Mouse (Mus musculus): ENCODE measurements around the gene Ovch2. TPM values are rescaled to one million over a fixed set of nuclear protein-coding genes. Genes with fewer than 3 reads are reported as not detected.
A peak's percentile ranks its signal among the peaks of the same experiment; 100 is the strongest.
"Not testable (repeated sequence)": the region's sequence is repeated elsewhere in the genome, so short reads cannot be mapped to it uniquely, and the experiment has no call there.

Gene Ovch2
- not detected in 2 replicates for total RNA-seq (2014; fragmentation: Nextera tagmentation)
- total RNA-seq (2017): not detected in 2 replicates

DNA sequence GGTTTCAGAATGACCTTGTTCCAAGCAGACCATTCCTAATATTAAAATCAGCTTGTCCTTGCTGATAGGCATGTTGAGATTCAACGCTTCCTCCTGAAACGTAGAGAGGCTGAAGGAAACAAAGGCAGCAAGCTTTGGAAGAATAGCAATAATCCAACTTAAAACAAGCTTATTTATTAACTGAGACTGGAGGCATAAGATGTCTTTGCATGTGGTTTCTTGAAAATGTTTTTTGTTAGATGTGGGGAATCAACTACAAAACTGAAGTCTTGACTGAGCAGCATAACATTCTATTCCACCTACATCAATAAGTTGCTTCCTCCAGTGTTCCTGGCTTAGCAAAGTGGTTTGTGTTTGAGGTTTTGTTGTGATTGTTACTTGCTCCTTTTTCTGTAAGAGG is at the start of gene Ovch2:
Ovch2 (minus strand) TSS at position 101 of the 400 bp plus-strand sequence.
- no peak for ATAC-seq (replicated peaks; ENCODE audit: poor library complexity, severe bottlenecking)

- ATAC-seq (replicated peaks; ENCODE audit: poor library complexity, severe bottlenecking): not testable (repeated sequence)
These were observed 46.4 kb upstream of the Ovch2 start, which contains the start of gene Olfr470 for GRCm38 (mm10) chr7:107847390-107847789. TSS of gene Olfr470 (minus strand) at chr7:107847490.

- peak; percentile 59 for ATAC-seq (replicated peaks; ENCODE audit: poor library complexity, severe bottlenecking)
These were observed 40.7 kb upstream of the Ovch2 start for GRCm38 (mm10) chr7:107841719-107842118.

GRCm38 (mm10) chr7:107825441-107825840 is 24.4 kb upstream of the Ovch2 start, which contains the start of gene Olfr469:
TSS of gene Olfr469 (minus strand) at chr7:107825541.
- ATAC-seq (replicated peaks; ENCODE audit: poor library complexity, severe bottlenecking): not testable (repeated sequence)

DNA sequence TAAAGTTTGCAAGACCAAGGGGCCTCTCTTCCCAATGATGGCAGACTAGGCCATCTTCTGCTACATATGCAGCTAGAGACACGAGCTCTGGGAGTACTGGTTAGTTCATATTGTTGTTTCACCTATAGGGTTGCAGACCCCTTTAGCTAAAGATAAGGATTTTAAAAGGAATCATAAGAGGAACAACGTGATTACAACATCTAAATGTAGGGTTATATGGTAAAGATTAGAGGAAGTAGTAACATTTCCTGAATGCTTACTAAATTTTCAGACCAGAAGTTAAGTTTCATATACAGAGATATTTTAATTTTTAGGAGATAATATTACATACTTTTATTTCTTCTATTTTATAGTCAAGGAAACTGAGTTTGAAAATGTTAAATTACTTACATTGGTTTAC is 22.9 kb upstream of the Ovch2 start:
- ATAC-seq (replicated peaks; ENCODE audit: poor library complexity, severe bottlenecking): peak; percentile 96

- peak; percentile 50; the same call in 1 of the 2 replicates for ATAC-seq (replicated peaks; ENCODE audit: poor library complexity, severe bottlenecking)
These were observed 18.4 kb upstream of the Ovch2 start for GRCm38 (mm10) chr7:107819442-107819841.

GRCm38 (mm10) chr7:107811963-107812362 is 11.0 kb upstream of the Ovch2 start, which contains the start of gene Olfr467:
TSS of gene Olfr467 (plus strand) at chr7:107812263.
- ATAC-seq (replicated peaks; ENCODE audit: poor library complexity, severe bottlenecking): no peak

DNA sequence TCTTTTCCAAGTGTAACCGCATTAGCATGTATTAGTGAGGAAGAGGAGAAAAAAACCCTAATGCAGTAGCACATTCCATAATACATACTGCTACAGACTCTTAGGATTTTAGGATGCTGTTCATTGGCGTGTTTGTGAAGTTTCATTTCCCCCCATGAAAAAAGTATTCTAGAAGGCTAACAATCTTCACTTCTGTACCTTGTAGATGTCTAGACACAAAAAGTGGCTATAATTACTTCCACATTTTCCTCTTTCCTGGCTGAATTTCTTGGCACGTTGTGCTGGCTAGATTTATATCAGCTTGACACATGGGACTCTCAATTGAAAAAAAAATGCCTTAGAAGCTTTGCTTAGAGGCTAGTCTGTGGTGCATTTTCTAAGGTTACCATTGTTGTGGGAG is 1.1 kb upstream of the Ovch2 start:
- no peak for ATAC-seq (replicated peaks; ENCODE audit: poor library complexity, severe bottlenecking)

- no peak for ATAC-seq (replicated peaks; ENCODE audit: poor library complexity, severe bottlenecking)
These were observed 4.5 kb downstream of the Ovch2 start for GRCm38 (mm10) chr7:107796500-107796899.

DNA sequence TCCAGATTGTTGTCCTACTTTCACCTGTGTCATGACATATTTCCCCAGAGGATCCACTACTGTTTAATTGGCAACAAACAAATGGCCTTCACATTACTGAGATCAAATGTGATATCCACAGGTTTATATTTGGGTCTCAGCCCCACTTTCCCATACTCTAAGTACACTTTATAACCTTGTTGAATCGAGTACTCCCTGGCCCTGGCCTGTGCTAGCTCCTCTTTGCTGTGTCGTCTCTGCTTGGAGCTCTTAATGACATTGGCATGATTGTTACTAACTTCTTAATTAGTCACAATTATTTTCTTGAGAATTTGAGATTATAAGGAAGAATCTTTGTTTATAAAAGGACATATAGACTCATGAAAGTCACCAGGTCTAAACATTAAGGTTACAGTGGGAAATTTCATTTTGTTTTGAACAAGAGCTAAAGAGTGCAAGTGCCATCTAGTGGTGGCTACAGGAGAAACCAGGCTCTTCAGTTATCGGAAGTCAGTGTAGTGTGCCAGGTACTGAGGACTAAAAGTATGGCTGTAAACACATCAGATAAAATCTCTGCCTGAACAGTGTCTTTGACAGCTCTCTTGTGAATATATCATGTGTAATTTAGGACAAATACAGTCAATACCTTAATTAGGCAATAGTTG is 12.9 kb downstream of the Ovch2 start:
- ATAC-seq (replicated peaks; ENCODE audit: poor library complexity, severe bottlenecking): peak; percentile 66; the same call in 1 of the 2 replicates

GRCm38 (mm10) chr7:107779611-107780010 is 21.4 kb downstream of the Ovch2 start:
- 0 out of 2 replicates have a peak, but pooled peaks have one; percentile 35 for ATAC-seq (replicated peaks; ENCODE audit: poor library complexity, severe bottlenecking)

DNA sequence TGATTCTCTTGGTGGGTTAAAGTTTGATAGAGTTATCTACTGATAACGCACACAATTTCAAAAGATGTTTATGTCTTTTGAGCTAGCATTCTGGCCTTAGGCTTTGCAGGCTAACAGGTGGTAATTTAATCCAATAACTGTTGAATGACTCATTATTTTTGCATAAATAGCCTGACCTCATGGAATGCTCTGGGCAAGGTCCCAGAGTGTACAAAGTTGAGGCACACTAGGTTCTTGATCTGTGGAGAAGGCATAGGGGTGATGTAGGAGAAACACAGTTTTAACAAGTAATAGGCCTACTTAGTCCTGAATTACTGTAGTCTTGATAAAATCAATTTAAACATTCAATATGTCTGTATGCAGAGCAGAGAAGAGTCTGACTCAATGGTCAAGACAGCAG is 22.8 kb downstream of the Ovch2 start:
- no peak for ATAC-seq (replicated peaks; ENCODE audit: poor library complexity, severe bottlenecking)

DNA sequence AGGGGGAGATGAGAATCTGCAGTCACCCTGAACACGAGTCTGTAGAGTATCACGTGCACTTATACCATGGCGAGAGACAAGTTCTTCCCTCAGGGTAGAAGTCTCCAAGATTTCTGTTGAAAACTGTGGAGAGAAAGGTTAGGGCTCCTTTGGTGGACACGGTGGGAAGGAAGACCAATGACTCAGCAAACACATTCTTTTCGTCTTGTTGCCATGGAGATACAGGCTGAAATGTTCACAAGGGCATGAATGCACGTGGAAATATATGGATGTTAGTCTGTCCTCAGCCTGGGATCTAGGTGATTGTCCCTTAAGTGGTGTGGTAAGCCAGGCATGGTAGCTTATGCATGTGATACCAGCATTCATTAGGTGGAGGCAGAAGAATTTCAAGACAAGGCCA is 30.2 kb downstream of the Ovch2 start:
- no peak for ATAC-seq (replicated peaks; ENCODE audit: poor library complexity, severe bottlenecking)

- peak; percentile 60 for ATAC-seq (replicated peaks; ENCODE audit: poor library complexity, severe bottlenecking)
These were observed 43.5 kb downstream of the Ovch2 start, which contains the start of gene Cyb5r2 for GRCm38 (mm10) chr7:107757308-107758151. TSS of gene Cyb5r2 (minus strand) at chr7:107758032.

- ATAC-seq (replicated peaks; ENCODE audit: poor library complexity, severe bottlenecking): peak; percentile 36; the same call in 1 of the 2 replicates
These were observed 44.3 kb downstream of the Ovch2 start for GRCm38 (mm10) chr7:107756748-107757147.

- ATAC-seq (replicated peaks; ENCODE audit: poor library complexity, severe bottlenecking): no peak
These were observed 45.1 kb downstream of the Ovch2 start for GRCm38 (mm10) chr7:107755905-107756304.

- no peak for ATAC-seq (replicated peaks; ENCODE audit: poor library complexity, severe bottlenecking)
These were observed 48.9 kb downstream of the Ovch2 start for GRCm38 (mm10) chr7:107752031-107752520.

DNA sequence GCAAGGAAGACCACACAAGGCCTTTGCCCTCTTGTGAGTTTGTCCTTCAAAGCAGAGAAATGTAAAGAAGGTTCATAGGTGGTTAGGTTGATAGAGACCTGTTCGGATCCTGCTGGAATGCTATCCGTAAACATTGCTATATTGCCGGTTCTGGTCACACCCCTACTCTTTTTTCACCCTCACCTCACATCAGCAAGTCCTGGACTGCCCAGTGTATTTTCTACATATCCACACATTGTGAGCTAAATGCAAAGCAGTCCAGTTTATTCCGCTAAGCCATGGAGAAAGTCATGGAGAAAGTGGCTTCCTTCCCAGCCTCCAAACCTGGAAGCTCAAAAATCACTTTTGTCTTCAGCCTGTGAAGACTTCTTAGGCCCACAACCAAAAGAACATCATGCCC is 51.3 kb downstream of the Ovch2 start:
- ATAC-seq (replicated peaks; ENCODE audit: poor library complexity, severe bottlenecking): no peak

GRCm38 (mm10) chr7:107749270-107749669 is 51.7 kb downstream of the Ovch2 start:
- peak; percentile 80 for ATAC-seq (replicated peaks; ENCODE audit: poor library complexity, severe bottlenecking)

GRCm38 (mm10) chr7:107747954-107748353 is 53.1 kb downstream of the Ovch2 start:
- peak; percentile 57 for ATAC-seq (replicated peaks; ENCODE audit: poor library complexity, severe bottlenecking)

DNA sequence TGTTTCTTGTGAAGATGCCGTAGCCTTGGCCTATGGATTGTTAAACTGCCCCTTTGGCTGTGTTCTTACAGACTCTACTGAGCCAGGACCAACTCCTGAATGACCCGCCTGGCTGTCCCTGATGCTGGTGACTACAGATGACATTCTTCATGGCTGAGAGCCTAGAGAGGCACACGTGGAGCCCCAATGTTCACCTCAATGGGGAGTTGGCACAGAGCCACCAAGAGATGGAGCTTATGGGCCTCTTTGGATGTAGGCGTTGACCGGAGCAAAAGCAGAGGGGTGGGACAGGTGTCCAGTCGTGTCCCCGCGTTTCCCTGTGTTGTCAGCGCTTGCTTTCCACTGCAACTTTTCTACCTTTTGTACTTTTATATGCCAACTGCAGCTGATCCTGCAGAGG is 53.5 kb downstream of the Ovch2 start:
- no peak for ATAC-seq (replicated peaks; ENCODE audit: poor library complexity, severe bottlenecking)

Measured in granulocyte monocyte progenitor cell, adult 5-6 weeks (primary cell).